Mouse (Mus musculus) kidney, adult 2 months (tissue): ENCODE data around the gene Guca1b. TPM values are rescaled to one million over a fixed set of nuclear protein-coding genes. Genes with fewer than 3 reads are reported as not detected.
"Not testable (repeated sequence)": the region's sequence is repeated elsewhere in the genome, so short reads cannot be mapped to it uniquely, and the experiment has no call there.

ENCODE experiments used
- DNase-seq: peaks from one replicate; pipeline ENCODE4 v3.0.0; 2021
- H3K27ac ChIP-seq: fragments of 200-500 bp; 2 replicates; pipeline ENCODE4 v1.5.1; 2012; ENCODE audit warnings: low read depth, low read length, control low read depth, inconsistent platforms; ENCODE audit not compliant: insufficient read depth
- H3K27me3 ChIP-seq: fragments of 200-500 bp; replicated peaks from 2 replicates; pipeline ENCODE4 v1.6.1; 2012; ENCODE audit warnings: mild to moderate bottlenecking, moderate library complexity, low read length, inconsistent platforms; ENCODE audit not compliant: control insufficient read depth, insufficient read depth
- H3K36me3 ChIP-seq: fragments of 200-500 bp; 2 replicates; pipeline ENCODE4 v1.6.1; 2012; ENCODE audit warnings: mild to moderate bottlenecking, moderate library complexity, low read length, inconsistent platforms; ENCODE audit not compliant: control insufficient read depth, insufficient read depth
- H3K4me1 ChIP-seq: fragments of 200-500 bp; 2 replicates; pipeline ENCODE4 v1.6.1; 2011; ENCODE audit warnings: low read length; ENCODE audit not compliant: control insufficient read depth, insufficient read depth
- H3K4me3 ChIP-seq: fragments of 200-500 bp; 2 replicates; pipeline ENCODE4 v1.5.1; 2011; ENCODE audit warnings: mild to moderate bottlenecking, low read depth, low read length, control low read depth; ENCODE audit not compliant: insufficient read depth
- CTCF ChIP-seq: fragments of 200-500 bp; conservative IDR thresholded peaks from 2 replicates; pipeline ENCODE4 v1.5.1; 2011; ENCODE audit warnings: low read depth, mild to moderate bottlenecking, control low read depth, low read length, moderate library complexity, mixed read lengths; ENCODE audit not compliant: insufficient read depth, insufficient read length
- POLR2A ChIP-seq: fragments of 200-500 bp; IDR thresholded peaks from one replicate; pipeline ENCODE4 v1.6.1; 2011; ENCODE audit warnings: low read depth, low read length, control low read depth
- WGBS: fragments of 180-500 bp; shearing (Covaris S2); methylation state at CpG from one replicate; pipeline ENCODE4 v1.1.7; 2018; 5-methylcytosine and 5-hydroxymethylcytosine counted together
- polyA plus RNA-seq: library from polyadenylated mRNA; depleted of rRNA; stranded (reverse); fragments of >200 nt; gene quantifications from 2 replicates; pipeline ENCODE4 v1.2.3, GENCODE M21; 2012

Guca1b gene
- polyA plus RNA-seq, 1 experiment: 0.91 TPM

GRCm38 (mm10) chr17:47420195-47420594, 35.0 kb downstream of the Guca1b start:
- H3K27ac ChIP-seq: no peak overlapping the region
- DNase-seq: no peak
- no peaks in the 10 kb centered on the region for H3K36me3 ChIP-seq
- no peak for TF ChIP-seq POLR2A
- TF ChIP-seq CTCF: no peak
- no peaks in the 10 kb centered on the region for H3K27me3 ChIP-seq
- 93% methylated on average over 2 of the region's 2 CpGs for WGBS
- H3K4me3 ChIP-seq: no peak overlapping the region
- H3K4me1 ChIP-seq: no peaks in the 10 kb centered on the region

DNA sequence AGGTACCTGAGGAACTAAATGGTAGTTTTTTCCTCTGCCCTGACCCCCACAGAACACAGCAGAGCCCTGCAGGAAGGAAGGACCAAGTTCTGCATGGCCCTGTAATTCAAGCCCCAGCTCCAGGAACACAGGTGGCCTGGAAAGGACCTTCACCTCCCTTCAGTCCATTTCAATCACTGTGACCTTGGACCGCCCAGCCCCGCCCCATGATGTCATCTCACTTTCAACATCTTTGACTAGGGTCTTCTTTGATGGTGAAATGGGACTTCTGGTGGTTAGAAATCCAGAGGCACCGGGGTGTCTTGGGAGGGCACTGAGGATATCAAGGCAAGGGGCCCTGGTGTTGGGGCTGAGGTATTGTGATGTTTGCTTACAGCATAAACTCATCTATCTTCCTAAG, 36.4 kb downstream of the Guca1b start:
- 88% methylated on average over 3 of the region's 3 CpGs for WGBS

GRCm38 (mm10) chr17:47422616-47423015, 37.4 kb downstream of the Guca1b start:
- WGBS: 100% methylated on average over 1 of the region's 1 CpGs
- not testable (repeated sequence) for H3K27ac ChIP-seq

More for the DNA sequence above, 36.4 kb downstream of the Guca1b start:
- Histone ChIP-seq H3K4me3 (no peak overlapping the region), H3K27me3 (no peaks in the 10 kb centered on the region), H3K4me1 (no peaks in the 10 kb centered on the region), H3K36me3 (no peaks in the 10 kb centered on the region), H3K27ac (no peak overlapping the region)
- TF ChIP-seq CTCF (no peak), POLR2A (no peak)
- DNase-seq: no peak

DNA sequence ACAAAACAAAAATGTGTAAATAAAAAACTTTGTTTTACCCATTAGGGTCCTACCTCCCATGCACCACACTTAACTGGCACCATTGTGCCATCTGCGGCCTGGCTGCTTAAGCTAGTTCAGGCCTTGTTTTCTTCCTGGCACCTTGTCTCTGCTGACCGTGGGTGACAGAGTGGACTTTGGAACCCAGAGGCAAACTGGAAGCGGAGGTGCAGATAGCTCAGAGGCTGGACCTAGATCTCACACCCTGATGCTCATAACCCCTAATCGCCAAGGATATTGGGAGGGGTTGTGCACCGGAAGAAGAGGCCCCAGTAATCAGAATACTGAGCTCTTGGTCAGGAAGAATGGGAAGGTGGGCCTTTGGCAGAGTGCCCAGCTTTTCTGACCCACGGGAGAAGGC, 39.0 kb downstream of the Guca1b start:
- Histone ChIP-seq H3K36me3 (no peaks in the 10 kb centered on the region), H3K27me3 (no peaks in the 10 kb centered on the region), H3K4me3 (no peak overlapping the region), H3K27ac (no peak overlapping the region), H3K4me1 (no peaks in the 10 kb centered on the region)
- TF ChIP-seq POLR2A: no peak
- TF ChIP-seq CTCF: no peak
- 52% methylated on average over 6 of the region's 6 CpGs for WGBS
- DNase-seq: peak; percentile 51

More at GRCm38 (mm10) chr17:47422616-47423015, 37.4 kb downstream of the Guca1b start:
- not testable (repeated sequence) for H3K4me1 ChIP-seq, H3K4me3 ChIP-seq, H3K36me3 ChIP-seq, H3K27me3 ChIP-seq, DNase-seq

GRCm38 (mm10) chr17:47427316-47427715, 42.1 kb downstream of the Guca1b start:
- no peak for DNase-seq
- no peak overlapping the region for H3K4me3 ChIP-seq
- no peaks in the 10 kb centered on the region for H3K27me3 ChIP-seq
- 82% methylated on average over 6 of the region's 6 CpGs for WGBS
- H3K4me1 ChIP-seq: no peaks in the 10 kb centered on the region
- TF ChIP-seq CTCF (peak; percentile 25; the same call in 1 of the 2 replicates), POLR2A (no peak)
- no peaks in the 10 kb centered on the region for H3K36me3 ChIP-seq
- H3K27ac ChIP-seq: no peak overlapping the region

- no peak overlapping the region for H3K27ac ChIP-seq
- no peak overlapping the region for H3K4me3 ChIP-seq
- TF ChIP-seq CTCF (peak; percentile 55), POLR2A (no peak)
- no peaks in the 10 kb centered on the region for H3K27me3 ChIP-seq
- no peaks in the 10 kb centered on the region for H3K36me3 ChIP-seq
- DNase-seq: peak; percentile 51
- WGBS: 16% methylated on average over 8 of the region's 8 CpGs
- no peaks in the 10 kb centered on the region for H3K4me1 ChIP-seq
These were observed 43.7 kb downstream of the Guca1b start for GRCm38 (mm10) chr17:47428831-47429304.

- Histone ChIP-seq H3K27me3 (no peaks in the 10 kb centered on the region), H3K4me1 (no peaks in the 10 kb centered on the region), H3K4me3 (no peak overlapping the region), H3K36me3 (no peaks in the 10 kb centered on the region), H3K27ac (no peak overlapping the region)
- TF ChIP-seq POLR2A: no peak
- TF ChIP-seq CTCF: no peak
- WGBS: 66% methylated on average over 5 of the region's 5 CpGs
- DNase-seq: no peak
These were observed 45.6 kb downstream of the Guca1b start for GRCm38 (mm10) chr17:47430815-47431214.
